Mouse (Mus musculus) monocyte, adult 5-6 weeks (primary cell): Measurements from ENCODE around the gene Btbd11. TPM values are rescaled to one million over a fixed set of nuclear protein-coding genes. Genes with fewer than 3 reads are reported as not detected.

ENCODE experiments used
- ATAC-seq: fragments of 153-309, 156-312 bp; replicated peaks from 2 replicates; pipeline ENCODE4 v1.8.0; 2017; ENCODE audit warnings: mild to moderate bottlenecking; ENCODE audit not compliant: low TSS enrichment, insufficient number of reproducible peaks, severe bottlenecking, poor library complexity, low FRiP score
- total RNA-seq: library from RNA; stranded (forward); fragments of 200-1000, 200-491, 200-594 nt; gene quantifications from 3 replicates; pipeline ENCODE4 v1.2.3, GENCODE M21; 2017

The Btbd11 gene
- total RNA-seq, 1 experiment from 2014 or later = 1.6 TPM

DNA sequence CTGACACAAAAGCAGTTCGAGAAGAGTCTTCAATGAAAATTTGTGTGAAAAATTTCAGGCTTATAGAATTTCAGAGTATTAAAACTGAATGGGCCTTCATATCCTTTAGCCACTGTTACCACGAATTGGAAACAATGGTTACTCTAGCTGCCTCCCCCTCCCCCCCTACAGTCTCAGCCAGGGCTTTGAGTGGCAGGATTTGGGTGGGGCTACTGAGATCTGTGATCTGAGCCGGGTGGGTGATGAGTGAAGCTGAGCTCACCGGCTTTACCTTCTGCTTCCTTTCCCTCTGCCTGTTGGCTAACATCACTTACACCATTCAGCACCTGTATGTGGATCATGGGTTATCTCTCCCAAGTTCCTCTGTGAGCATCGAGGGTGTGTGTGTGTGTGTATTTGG, 158.4 kb downstream of the Btbd11 start:
- no peak for ATAC-seq

- no peak for ATAC-seq
Measured at GRCm38 (mm10) chr10:85555193-85555592, 168.6 kb downstream of the Btbd11 start.

DNA sequence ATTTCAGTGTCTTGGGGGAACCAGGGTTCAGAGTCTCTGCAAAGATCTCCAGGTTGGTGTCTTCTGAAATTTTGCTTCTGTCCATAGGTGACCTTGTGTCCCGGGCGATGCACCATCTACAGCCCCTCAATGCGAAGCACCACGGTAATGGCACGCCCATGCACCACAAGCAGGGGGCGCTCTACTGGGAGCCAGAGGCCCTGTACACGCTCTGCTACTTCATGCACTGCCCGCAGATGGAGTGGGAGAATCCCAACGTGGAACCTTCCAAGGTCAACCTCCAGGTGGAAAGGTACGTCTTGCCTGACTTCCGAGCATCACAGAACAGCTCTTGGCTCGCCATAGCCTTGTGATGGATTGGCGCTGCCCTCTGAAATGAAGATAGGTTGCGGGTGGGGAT, 174.8 kb downstream of the Btbd11 start:
- no peak for ATAC-seq

GRCm38 (mm10) chr10:85571456-85571855, 184.8 kb downstream of the Btbd11 start:
- ATAC-seq = no peak

GRCm38 (mm10) chr10:85572571-85572970, 186.0 kb downstream of the Btbd11 start:
- ATAC-seq = no peak

DNA sequence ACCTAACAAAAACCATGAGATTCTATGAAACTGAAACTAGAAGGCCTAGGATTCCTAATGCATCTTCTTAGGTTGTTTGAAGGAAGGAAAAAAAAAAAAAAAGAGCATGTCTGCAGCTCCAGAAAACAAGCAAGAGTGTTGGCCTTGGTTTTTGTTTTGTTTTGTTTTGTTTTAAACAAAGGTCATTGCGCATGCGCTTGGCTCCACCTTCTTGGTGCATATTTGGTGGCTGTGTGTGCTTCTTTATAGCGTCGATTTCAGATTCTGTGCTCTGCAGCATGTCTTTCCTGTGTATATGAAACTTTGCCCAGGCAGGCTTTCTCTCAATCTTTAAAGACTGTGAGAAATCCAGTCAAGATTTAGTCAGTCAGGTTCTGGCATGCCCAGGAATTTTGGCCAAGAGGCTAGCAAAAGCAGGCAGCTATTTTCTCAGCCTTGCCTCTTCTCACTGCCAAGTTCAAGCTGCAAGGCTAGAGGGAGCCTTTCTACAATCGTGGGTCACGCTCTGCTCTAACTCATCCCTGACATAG, 191.3 kb downstream of the Btbd11 start:
- ATAC-seq = no peak

- ATAC-seq = no peak
Measured at GRCm38 (mm10) chr10:85578571-85579465, 192.2 kb downstream of the Btbd11 start.

DNA sequence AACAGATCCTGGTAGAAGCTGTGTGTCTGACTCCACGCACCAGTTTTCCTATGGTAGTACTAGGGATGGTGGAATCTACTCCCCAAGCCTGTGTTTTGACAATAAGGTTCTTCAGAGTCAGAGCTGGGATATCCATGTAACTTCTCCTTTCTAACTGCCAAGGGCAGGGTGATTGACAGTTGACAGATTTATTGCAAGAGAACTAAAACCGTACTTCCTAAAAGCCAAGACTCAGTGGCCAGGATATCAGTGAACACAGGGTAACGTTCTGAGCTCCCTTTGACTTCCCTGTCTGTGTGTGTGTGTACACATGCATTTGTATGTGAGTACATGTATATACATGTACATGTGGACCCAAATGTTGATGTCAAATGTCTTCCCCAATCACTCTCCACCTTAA, 201.1 kb downstream of the Btbd11 start:
- no peak for ATAC-seq

DNA sequence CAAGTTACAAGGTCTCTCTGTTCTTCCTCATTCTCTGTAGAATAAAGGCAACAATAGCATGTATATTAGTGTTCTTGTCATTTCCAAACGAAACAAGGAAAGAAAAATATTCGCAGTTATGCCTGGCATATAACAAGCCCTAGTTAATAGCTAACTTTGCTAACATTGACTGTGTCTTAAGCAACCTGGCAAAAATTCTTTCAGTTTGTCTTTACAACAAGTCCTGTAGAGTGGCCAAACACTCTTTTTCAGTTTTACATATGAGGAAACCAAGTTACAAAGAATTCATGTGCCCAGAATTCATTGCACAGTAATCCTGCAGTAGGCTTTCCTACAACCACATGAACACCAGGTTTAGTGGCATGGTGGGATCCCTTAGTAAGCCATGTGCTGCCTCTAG, 203.4 kb downstream of the Btbd11 start:
- no peak for ATAC-seq

DNA sequence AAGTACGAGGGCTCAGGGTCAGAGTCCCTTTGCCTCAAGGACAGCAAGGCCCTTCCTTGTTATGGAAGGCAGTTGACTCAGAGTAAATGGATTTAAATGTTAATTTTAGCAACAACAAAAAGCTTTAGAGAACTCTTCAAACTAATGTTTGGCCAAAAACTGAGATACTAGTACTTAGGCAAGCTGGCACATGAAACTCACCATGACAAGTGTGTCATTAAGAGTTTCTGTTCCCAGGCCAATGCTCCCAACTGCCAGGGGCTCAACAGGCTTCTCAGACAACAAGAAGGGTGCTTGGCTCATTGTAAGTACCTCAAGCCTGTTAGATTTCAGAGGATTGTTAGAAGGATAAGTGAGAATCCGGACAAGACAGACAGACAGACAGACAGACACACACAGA, 204.7 kb downstream of the Btbd11 start:
- ATAC-seq = no peak

GRCm38 (mm10) chr10:85591986-85592385, 205.4 kb downstream of the Btbd11 start:
- ATAC-seq = no peak

GRCm38 (mm10) chr10:85596301-85596700, 209.7 kb downstream of the Btbd11 start:
- ATAC-seq = no peak

GRCm38 (mm10) chr10:85598093-85598599, 211.5 kb downstream of the Btbd11 start:
- no peak for ATAC-seq

DNA sequence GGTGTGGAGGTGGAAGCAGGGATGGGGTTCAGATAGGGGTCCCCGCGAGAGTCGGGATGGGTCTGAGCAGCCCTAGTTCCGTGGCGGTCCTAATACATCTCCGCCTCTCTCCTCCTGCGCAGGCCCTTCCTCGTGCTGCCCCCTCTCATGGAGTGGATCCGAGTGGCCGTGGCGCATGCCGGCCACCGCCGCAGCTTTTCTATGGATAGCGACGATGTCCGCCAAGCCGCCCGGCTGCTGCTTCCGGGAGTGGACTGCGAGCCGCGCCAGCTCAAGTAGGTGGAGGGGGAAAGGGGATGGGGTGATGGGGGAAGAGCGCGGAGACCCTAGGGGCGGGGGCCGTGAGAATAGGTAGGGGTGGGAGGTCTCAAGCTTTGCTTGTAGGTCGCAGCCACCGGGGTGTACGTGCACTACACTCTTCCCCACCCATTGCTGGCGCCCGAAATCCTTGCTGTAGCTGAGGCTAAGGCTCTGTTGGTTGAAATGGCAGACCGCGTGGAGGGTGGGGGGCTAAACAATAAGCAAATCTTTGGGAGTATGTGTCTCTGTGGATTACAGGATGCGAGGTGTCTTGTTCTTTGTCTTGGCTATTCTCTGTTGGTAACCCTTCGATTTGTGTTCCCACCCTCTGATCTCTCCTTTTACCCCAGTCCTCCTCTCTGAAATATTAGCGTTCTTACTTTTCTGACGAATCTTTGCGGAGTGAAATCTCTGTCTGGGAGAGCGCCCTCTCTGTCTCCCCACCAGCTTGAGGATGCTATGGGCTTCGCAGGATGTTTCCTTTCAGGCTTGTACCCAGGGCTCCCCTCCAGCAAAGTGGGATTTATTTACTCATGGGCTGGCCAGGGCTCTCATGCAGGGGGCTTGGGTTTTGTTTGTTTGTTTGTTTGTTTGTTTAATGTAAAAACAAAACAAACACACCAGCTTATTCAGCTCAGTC, 212.3 kb downstream of the Btbd11 start:
- no peak for ATAC-seq

- no peak for ATAC-seq
Measured at GRCm38 (mm10) chr10:85602546-85602945, 215.9 kb downstream of the Btbd11 start.

DNA sequence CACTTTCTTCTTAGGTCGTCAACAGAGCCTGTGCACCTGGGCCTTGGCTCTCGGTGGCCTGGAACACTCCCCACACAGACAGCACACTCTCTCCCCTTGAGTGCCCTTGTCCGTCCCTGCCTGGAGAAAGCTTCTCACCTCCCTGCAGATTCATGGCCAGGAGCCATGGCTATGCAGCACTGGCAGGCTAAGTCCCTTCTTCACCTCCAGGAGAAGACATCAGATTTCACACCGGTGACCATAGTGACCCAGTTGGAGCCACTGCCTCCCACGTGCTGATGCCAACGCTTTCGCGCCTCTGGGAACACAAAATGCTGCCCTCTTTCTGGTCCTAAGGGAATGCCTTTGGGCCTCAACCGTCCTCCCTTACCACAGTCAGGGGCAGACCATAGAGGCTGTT, 217.9 kb downstream of the Btbd11 start:
- ATAC-seq = no peak

- ATAC-seq = no peak
Measured at GRCm38 (mm10) chr10:85608550-85609278, 222.1 kb downstream of the Btbd11 start.

DNA sequence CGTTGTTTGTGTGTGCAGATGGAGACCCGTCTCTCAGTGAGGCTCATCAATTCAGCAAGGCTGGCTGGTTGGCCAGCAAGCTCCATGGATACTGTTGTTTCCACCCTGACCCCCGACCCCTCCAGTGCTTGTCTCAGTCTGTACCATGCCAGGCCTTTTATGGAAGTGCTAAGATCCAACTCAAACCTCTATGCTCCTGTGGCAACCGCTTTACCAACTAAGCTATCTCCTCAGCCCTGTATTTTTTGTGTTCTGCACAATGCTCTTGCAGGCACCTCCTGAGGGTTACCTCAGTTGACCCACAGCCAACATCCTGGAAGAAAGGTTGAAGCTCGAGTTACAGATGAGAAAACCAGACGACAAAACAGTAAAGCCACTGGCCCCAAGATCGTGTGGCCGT, 230.5 kb downstream of the Btbd11 start:
- ATAC-seq = no peak
